Mouse (Mus musculus): ENCODE results near the gene Plppr2.
A peak's percentile ranks its signal among the peaks of the same experiment; 100 is the strongest.

Plppr2 gene

DNA sequence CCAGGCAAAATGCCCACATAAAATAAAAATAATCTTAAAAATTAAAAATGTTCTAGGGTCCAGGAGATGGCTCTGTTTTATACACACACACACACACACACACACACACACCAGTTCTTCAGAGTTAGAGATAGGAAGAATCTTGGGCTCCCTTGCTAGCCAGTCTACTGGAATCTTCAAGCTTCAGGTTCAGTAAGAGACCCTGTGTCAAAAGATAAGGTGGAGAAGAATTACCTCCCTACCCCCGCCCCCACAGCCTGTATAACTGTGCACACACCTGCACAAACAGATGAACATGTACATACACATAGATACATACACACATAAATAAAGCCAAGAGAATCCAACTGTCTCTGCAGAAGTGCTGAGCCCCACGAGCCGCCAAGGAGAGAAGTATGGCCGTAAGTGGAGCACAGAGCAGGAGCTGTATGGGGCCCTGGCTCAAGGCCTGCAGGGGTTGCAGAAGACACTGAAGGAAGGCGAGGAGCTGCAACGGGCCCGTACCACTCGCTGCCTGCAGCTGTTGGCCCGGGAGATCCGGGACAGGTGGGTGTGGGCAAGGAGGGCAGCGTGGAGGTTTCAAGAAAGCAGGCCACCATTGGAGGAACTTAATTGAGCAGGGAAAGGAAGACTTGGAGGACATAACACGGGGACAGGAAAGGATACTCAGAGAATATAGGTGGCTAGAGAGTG is 4.2 kb upstream of the Plppr2 start:
- no peak for DNase-seq (ENCODE audit: low spot score)

DNA sequence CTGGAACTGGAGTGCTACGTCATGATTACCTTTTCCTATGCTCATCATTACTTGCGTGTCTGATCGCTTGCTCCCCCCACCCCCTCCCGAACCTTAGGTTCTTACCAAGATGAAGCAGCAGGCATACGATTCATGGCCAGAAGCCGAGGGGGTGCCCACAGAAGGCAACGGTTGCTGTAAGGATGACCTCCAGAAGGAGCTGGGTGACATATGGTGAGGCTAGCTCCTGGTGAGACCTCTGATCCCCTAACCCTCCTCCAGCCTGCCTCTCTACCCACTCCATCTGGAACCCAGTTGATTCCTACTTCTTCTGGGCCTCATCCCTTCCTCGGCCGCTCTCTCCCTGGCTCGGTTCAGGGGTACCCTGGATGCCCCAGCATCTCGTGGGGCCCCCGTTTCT is 2.8 kb upstream of the Plppr2 start:
- DNase-seq (ENCODE audit: low spot score) = no peak

DNA sequence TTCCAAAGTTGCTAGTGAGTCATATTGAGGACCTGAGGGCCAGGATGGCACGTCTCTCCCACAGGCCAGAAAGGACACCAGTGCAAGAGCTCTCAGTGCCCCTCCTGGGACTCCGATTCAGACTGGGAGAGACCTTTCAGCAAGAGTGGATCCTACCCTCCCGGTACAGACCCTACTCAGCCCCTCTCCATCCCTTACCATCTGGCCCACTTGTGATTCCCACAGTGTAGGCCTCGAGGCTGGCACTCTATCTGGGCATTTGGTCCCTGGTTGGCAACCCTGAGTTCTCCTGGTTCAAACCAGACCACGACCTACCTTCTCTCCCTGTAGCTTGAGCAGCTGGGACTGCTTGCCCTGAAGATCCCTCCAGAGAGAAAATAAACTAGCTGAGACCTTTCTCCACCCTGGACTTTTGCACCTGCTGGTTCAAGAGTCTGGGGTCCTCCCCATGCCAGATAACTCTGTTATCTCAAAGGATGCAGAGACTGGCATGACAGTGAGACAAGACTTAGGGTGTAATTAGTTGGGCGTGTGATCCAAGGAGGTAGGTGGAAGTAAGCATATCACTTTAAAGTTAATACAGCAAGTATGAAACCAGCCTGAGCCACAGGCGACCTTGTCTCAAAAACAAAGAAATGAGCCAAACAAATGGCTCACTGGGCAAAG is 1.2 kb upstream of the Plppr2 start:
- DNase-seq (ENCODE audit: low spot score) = no peak

DNA sequence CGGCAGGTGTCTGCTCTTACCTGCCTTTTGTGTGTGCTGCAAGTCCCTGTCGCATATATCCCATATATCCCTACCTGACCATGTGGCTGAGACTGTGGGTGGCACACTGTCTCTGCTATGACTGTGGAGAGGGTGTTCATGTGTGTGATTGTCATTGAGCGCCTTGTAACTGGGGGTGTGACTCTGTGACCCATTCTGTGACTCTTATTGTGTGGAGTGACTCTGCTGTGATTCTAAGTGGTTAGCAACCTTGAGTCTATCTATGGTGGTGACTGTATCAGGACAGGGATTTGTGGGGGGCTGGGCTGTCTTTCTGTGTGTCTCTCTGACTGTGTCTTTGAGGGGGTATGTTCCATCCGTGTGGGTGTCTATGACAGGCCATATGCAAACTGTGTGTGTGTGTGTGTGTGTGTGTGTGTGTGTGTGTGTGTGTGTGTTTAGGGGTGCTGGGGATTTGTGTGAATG is 910 bp downstream of the Plppr2 start:
- DNase-seq (ENCODE audit: low spot score) = no peak

DNA sequence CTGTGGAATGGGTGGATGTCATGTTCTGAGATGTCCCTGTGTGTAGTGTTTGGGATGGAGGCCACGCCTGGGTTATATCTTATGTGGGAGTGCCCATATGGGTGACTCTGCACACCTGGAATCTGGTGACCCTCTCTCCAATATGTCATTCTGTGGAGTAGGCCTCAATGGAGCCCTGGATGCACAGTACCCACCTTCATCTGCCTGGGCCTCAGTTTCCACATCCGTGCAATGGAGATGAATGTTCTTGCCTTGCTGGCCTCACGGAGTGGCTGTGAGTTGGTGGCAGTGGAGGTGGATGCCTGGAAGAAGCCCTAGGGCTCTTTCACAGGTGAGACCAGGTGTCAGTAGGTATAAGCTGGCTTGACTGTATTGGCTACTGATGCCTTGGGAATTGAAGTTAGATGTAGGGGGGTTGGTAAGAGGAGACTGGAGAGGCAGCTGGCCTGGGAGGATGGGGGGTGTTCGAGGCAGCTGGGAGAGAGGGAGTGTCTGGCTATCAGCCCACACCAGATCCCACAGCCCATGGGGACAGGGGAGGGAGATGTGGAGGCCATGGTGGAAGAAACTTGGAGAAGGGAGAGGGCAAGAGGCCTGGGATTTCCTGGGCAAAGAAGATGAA is 1.5 kb downstream of the Plppr2 start:
- DNase-seq (ENCODE audit: low spot score) = no peak

DNA sequence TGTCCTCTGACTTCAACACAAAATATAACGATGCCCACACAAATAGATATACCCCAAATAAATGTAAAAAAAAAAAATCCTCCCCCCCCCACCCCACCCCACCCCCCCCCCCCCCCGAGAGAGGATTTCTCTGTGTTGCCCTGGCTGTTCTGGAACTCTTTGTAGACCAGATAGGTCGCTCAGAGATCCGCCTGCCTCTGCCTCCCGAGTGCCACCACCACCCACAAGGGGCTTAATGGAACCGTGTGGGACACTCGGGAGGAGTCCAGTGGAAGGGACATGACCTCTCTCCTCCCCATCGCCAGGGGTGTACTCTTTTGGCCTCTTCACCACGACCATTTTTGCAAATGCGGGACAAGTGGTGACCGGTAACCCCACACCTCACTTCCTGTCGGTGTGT is 6.2 kb downstream of the Plppr2 start:
- no peak for DNase-seq (ENCODE audit: low spot score)

DNA sequence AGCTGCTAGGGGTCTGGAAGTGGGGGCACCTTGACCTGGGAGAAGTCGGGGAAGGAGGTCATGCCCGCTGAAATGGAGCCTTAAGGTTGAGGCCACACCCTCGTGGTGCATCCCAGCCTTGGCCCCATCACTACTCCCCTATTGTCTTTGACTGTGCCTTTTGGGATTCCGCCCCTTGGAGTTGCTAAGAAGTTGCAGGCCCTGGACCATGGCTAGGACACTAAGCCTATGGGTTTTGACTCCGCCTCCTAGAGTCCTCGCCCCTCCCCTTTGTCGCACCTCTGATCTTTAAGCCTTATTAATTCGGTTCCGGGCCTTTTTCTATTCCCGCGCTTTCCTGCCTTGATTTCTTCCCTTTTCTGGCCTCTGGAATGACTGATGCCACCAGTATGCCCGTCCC is 6.8 kb downstream of the Plppr2 start:
- no peak for DNase-seq (ENCODE audit: low spot score)

DNA sequence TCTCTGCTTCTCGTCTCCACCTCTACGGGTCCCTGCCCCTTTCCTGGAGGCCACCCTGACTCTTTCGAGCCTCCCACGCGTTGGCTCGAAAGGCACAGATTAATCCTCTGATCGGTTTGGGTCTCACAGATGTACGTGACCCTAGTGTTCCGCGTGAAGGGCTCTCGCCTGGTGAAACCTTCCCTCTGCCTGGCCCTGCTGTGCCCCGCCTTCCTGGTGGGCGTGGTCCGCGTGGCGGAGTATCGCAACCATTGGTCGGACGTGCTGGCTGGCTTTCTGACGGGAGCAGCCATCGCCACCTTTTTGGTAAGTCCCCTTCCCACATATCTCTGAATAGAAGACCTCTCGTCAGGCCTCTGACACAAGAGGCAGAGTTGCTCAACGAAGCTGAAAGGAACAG is 7.4 kb downstream of the Plppr2 start:
- no peak for DNase-seq (ENCODE audit: low spot score)

DNA sequence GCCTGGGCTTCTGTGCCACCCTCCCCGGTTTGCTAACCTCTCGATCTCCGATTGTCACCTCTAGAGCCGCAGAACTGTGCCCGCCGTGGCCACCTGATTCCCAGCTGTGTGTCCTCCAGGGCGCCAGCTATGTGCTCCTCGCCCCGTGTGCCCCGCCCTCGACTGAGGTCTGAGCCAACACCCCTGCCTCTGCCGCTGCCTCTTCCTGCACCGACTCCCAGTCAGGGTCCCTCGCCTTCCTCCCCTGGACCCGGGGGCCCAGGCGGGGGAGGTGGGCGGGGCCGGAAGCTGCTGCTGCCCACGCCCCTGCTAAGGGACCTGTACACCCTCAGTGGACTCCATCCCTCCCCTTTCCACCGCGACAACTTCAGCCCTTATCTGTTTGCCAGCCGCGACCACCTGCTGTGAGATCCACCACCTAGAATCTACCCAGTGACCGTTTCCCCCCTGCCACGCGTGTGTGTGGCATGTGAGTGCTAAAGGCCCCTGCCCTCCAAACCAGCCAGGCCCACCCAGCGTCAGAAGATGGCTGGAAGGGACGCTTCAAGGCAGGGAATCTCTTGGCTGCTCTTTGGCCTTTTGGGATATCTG is 10.8 kb downstream of the Plppr2 start:
- no peak for DNase-seq (ENCODE audit: low spot score)

DNA sequence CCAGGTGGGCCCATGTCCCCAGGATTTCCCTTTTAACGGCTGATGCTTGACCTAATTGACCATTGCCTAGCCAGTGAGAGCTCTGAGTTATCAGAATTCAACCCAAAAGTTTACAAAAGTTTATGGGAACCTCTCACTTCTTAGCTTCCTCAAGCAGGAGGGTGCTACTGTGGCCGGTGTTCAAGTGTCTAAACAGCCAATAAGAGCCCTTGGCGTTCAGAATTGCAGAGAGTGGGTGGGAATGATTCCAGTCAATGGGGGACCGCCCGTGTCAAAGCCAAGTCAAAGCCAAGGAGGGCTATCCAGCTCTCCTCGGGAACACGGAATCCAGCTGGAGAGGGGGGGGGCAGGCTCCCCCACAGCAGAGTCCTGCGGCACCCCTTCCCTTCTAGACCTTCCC is 11.3 kb downstream of the Plppr2 start:
- DNase-seq (ENCODE audit: low spot score) = no peak

DNA sequence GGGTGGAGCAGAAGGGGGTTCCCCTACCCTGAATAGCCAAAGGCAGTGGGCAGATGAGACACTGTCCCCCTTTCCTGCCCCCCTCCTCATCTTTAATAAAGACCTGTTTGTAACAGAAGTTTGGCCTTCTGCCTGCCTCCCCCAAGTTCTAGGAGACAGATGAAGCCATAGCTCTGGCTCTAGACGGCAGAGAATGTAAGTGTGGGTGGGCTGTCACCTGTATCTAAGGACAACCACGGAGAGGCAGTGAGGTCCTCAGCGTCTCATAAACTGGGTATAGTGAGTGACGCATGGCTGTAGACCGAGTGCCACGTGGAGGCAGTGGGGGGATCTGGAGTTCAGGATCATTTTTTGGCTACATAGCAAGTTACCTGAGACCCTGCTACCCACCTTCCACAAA is 12.0 kb downstream of the Plppr2 start:
- DNase-seq (ENCODE audit: low spot score) = no peak

DNA sequence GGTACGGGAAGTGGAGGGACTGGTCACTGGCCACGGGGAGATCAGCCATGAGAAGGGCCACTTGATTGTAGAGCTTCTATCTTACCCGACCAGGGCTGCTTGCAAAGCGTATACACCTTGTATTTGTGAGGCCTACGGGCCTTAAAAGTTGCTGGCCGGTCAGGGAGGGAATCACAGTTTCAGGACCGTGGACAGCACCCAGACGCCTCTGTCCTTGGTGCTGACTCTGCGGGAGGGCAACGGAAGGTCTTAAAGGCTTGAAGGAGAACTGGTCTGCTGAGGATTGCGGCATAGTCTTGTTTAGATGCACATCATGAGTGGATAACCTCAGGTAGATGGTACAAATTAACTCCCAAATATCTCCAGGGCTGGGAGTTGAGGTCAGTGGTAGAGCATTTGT is 13.5 kb downstream of the Plppr2 start:
- DNase-seq (ENCODE audit: low spot score) = peak; percentile 72

DNA sequence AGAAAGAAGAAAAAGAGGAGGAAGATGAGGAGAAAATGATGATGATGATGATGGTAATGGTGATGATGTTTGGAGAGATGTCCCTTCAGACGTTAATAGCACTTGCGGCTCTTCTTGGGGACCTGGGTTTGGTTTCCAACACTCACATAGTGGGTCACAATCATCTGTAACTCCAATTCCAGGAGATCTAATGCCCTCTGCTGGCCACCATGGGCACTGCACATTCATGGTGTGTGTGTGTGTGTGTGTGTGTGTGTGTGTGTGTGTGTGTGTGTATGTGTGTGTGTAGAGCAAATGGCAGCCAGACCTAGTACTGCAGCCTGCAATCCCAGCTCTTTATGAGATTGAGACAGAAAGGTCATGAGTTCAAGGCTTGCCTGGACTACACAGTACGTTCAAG is 15.1 kb downstream of the Plppr2 start:
- no peak for DNase-seq (ENCODE audit: low spot score)

DNA sequence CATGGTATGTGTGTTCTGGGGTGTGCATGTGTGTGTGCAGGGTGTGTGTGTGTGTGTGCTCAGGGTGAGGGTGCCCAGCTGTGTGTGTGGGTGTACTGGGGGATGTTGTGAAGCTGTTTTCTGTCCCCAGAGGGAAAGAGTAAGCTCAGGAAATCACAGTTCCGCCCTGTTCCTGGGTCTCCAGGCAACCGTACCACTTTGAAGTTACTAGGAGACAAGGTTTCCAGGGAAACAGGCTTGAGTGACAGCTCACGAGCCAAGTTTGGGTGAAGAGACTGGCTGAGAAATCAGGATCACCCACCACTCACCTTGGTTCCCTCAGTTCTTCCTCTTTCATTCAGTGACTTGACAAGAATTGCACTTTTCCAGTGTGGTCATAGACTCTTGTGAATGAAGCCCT is 16.8 kb downstream of the Plppr2 start:
- DNase-seq (ENCODE audit: low spot score) = no peak

DNA sequence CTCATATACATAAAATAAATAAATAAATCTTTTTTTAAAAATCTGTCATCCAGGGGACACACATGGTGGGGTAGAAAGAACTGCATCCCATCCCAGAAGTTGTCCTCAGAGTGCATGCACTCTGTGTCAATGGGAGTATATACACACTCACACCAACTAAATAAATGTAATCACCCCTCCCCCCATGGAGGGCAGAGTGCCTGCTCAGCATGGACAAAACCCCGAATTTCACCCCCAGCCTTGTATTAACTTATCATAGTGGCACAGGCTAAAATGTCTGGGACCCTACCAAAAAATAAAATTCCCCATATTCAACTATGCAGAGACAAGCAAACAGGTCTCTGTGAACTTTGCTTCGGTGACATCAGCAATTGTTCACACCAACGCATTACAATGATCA is 17.8 kb downstream of the Plppr2 start:
- no peak for DNase-seq (ENCODE audit: low spot score)

DNA sequence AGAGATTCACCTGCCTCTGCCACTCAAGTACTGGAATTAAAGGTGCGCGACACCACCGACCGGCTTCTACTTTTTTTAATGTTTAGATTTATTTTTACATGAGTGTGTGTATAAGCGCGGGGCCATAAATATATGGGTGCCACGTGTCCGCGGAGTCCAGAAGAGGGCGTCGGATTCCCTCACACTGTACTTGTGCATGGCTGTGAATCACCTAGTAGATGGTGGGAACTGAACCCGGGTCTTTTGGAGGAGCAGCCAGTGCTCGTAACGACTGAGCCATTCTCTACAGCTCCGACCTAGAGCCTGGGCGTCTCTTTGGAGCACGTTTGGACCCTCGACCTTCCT is 18.4 kb downstream of the Plppr2 start:
- no peak for DNase-seq (ENCODE audit: low spot score)

DNA sequence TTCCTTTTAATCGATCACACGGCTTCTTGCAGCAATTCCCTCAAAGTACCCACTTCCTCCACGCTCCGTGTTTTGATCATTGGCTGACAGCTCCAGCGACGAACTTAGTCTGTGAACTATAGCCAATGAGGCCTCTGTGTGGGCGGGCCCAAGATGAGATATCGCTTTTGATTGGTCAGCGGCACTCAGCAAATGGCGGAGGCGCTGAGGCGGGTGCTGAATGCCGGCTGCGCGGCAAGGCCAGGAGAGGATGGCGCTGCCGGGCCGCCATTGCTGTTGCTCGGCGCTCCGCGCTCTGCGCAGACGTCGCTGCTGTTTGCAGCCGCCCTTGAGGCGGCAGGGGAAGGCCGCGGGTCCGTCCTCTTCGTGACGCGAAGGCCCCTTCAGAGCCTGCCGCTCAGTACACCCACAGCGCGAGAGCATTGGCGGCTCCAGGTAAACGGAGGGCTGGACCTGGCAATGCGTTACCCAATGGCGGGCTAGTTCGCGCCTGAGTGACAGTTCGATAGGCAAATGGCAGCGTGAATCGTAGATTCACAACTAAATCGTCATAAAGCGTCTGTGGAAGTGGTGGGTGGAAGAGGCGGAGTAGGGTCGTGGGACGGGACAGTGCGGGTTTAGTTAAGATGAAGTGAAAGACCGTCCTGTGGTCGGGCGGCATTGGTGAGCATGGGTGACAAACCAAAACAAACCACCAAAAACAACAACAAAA is 18.9 kb downstream of the Plppr2 start, which contains the start of gene Swsap1:
Gene Swsap1 (plus strand): TSS at position 186 of the 712 bp plus-strand sequence.
- peak; percentile 97 for DNase-seq (ENCODE audit: low spot score)

DNA sequence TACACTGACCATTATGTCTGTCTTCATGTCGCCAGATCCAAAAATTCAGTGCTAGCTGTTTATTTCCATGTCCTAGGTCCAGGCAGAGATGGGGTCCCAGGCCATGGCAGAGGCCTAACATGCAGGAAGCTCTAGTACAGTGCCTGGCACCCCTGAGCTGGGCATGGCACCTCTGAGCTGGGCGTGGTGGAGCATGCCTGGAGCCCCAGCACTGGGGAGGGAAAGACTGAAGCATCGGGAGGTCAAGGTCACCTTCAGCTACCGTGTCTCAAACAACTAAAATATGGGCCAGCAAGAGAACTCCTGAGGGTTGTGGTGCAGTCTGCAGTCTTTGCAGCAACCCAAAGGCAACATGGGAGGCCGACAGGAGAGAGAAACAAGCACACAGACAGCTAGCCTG is 21.5 kb downstream of the Plppr2 start:
- no peak for DNase-seq (ENCODE audit: low spot score)

DNA sequence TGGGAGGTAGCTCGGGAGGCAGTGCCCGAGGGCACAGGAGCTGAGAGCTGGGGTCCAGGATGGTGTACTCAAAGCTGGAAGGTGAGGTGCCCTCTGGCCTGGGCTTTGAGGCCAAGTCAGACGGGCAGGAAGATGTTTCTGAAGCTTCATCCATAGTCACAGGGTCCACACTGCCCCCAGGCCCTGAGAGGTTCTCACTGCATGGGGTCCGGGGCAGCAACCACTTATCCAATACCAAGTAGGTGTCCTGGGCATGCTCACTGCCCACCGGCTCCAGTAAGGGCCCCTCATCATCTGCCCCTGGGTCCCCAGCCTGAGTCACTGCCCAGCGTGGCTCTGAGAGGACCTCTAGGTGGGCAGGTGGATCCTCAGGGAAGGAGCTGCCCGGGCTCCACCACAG is 22.4 kb downstream of the Plppr2 start:
- DNase-seq (ENCODE audit: low spot score) = no peak

DNA sequence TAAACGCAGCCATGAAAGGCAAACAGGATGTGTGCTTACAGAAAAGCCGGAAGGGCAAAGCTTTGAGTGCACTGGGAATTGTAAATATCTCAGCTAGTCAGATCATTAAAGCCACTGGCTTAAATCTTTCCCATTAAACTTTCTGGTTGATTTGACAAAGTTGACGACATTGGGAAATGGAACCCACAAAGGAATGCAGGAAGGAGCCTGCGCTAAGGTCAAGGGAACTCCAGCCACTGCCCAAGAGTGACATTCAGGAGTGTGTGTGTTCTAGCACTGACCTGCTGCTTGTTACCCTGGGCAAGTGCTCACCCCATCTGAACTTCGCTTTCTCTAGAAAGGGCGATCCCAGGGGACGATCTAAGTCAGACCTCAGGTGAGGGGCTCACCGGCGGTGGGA is 23.3 kb downstream of the Plppr2 start:
- no peak for DNase-seq (ENCODE audit: low spot score)

DNA sequence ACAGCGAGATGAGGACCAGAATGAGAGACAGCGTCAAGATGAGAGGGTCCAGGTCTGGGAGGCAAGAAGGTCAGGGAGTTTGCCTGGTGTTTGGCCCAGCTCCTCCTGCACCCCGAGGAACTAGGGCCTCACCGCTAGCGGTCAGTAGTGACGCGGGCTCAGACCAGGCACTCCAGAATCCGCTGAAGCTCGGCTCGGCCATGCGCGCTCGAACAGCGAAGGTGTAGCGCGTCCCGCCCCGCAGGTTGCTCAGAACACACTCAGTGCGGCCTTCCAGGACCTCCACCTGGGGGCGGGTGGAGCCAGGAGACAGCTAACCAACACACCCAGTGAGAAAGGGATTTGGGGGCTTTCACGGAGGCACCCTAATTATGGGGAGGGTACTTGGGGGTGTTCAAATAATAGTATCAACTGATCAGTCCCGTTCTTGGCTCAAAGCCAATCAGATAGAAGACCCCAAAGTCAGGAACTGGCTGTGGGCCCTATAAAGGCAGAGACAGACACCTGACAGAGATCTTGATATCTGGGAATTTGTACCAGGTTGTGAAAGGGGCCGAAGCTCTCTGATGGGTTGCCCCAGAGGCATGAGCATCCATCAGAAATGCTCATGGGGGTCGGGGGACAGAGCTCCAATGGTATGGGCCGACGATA is 23.9 kb downstream of the Plppr2 start:
- peak; percentile 31 for DNase-seq (ENCODE audit: low spot score)

DNA sequence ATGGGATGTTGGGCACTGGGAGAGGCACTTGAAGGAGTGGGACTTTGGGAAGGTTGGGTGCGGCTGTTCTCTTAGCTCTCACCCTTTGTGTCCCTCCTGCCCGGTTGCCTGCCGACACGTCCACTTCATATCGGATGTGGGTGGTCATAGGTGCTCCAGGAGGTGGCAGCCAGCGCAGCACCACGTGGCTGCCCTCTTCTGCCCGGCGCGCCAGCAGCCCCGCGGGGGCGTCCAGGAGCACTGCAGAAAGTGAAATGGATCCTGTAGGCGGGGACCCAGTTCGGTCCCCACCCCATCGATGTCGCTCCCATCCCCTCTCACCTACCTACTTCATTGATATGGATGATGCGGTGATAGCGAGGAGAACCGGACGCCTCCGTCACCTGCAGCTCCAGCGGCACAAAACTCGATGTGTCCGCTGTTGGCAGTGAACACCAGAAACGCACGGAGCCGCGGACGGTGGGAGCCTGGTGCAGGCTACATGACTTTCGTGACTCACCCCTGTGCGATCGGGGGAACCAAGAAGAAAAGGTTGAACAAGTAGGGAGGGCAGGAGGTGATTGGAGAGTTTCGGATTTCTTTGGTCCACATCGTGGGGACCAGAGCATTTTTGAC is 24.6 kb downstream of the Plppr2 start:
- no peak for DNase-seq (ENCODE audit: low spot score)

All from ovary, postnatal 36 days (tissue).